ENCODE assay signal across 24 mouse cellular contexts in the genomic region with DNA sequence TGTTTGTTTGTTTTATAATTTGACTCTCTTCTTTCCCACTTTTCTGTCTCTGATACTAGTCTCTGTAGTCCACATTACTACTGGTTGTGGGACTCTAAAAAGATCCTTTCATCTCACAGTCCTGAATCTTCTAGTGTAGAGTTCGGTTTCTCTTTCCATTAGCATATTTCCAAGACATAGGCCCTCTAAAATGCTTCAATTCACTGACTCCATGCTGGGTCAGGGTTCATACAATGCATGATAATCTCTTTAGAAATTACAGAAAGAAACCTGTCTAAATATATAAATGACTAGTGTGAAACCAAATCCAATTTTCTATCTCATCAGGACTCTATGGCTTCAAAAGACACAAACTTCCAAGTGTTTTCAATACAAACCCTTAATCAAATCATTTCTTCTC. TPM values are rescaled to one million over a fixed set of nuclear protein-coding genes. Genes with fewer than 3 reads are reported as not detected.
"Had no signal": no experiment of that assay in that cellular context is flagged by ENCODE, and none has a peak within 500 bp of the region (broad histone marks: within the 10 kb centered on the region; RNA-seq: fewer than 3 reads in every experiment).

No protein-coding gene starts in this region.

- ATAC-seq: liver, embryonic 12.5 days had no signal

- H3K4me3 ChIP-seq: liver, embryonic 12.5 days; myocyte; neural tube, embryonic 13.5 days; neural tube, embryonic 15.5 days had no signal

- H3K36me3 ChIP-seq: liver, embryonic 12.5 days; neural tube, embryonic 13.5 days; neural tube, embryonic 15.5 days had no signal

- H3K27me3 ChIP-seq: liver, embryonic 12.5 days; neural tube, embryonic 13.5 days; neural tube, embryonic 15.5 days had no signal

- H3K9me3 ChIP-seq: neural tube, embryonic 13.5 days; neural tube, embryonic 15.5 days had no signal

- H3K9ac ChIP-seq: liver, embryonic 12.5 days; liver, embryonic 14.5 days; lung, embryonic 14.5 days; neural tube, embryonic 13.5 days; neural tube, embryonic 15.5 days had no signal

- H3K4me2 ChIP-seq: liver, embryonic 12.5 days; lung, embryonic 14.5 days; neural tube, embryonic 13.5 days; neural tube, embryonic 15.5 days had no signal

- H3K4me1 ChIP-seq: liver, embryonic 12.5 days; neural tube, embryonic 13.5 days; neural tube, embryonic 15.5 days had no signal

- H3K27ac ChIP-seq: liver, embryonic 12.5 days; liver, embryonic 14.5 days; neural tube, embryonic 13.5 days; neural tube, embryonic 15.5 days had no signal

- DNase-seq: lung, adult 18-20 months; lung, embryonic 14.5 days; lung, postnatal 10 days; lung, postnatal 4 days; retina, postnatal 1 day; right cerebral cortex, adult 18-20 months; right cerebral cortex, postnatal 25 days; right cerebral cortex, postnatal 4 days; spleen, adult 18-20 months; thymus, adult 18-20 months; thymus, postnatal 25 days; thymus, postnatal 4 days had no signal

RNA-seq across cellular contexts. Expression of a gene that starts 36.5 kb away (rescaled TPM):
- polyA plus RNA-seq: liver, adult 2 months; liver, embryonic 12.5 days; liver, embryonic 14.5 days; liver, embryonic 16.5 days; lung, embryonic 14.5 days; lung, embryonic 16.5 days; myocyte; neural tube, embryonic 13.5 days; neural tube, embryonic 15.5 days; small intestine, adult 2 months; stomach, embryonic 14.5 days; stomach, embryonic 16.5 days; urinary bladder, adult 2 months had no signal
